17 mouse cellular contexts compared by ENCODE assay signal in genomic region chr7:4447138-4447537, GRCm38 (mm10). TPM values are rescaled to one million over a fixed set of nuclear protein-coding genes. Genes with fewer than 3 reads are reported as not detected.
DNase-seq lines count a peak whose midpoint lies in the region; ATAC-seq and TF ChIP-seq lines count a peak whose summit lies in the region.
"Had no signal": no experiment of that assay in that cellular context is flagged by ENCODE, and none has a peak within 500 bp of the region (broad histone marks: within the 10 kb centered on the region; RNA-seq: fewer than 3 reads in every experiment).

No protein-coding gene starts in this region.

- H3K27ac ChIP-seq in liver, postnatal 0 days (ENCODE audit: low read depth), result no peak overlapping the region
- H3K27ac ChIP-seq: forebrain, embryonic 10.5 days; hindbrain, embryonic 13.5 days; liver, embryonic 15.5 days; midbrain, embryonic 13.5 days; neural tube, embryonic 13.5 days had no signal

- H3K9ac ChIP-seq in liver, postnatal 0 days (replicated peaks), result no peak overlapping the region
- H3K9ac ChIP-seq: heart, embryonic 12.5 days; hindbrain, embryonic 13.5 days; liver, embryonic 15.5 days; midbrain, embryonic 13.5 days; neural tube, embryonic 13.5 days had no signal

- no peak overlapping the region for H3K4me2 ChIP-seq in liver, postnatal 0 days (ENCODE audit: low read depth, low read length)
- H3K4me2 ChIP-seq: heart, embryonic 12.5 days; hindbrain, embryonic 13.5 days; liver, embryonic 15.5 days; midbrain, embryonic 13.5 days; neural tube, embryonic 13.5 days had no signal

- H3K4me3 ChIP-seq in liver, postnatal 0 days (ENCODE audit: low read depth, low read length), result no peak overlapping the region
- H3K4me3 ChIP-seq: forebrain, embryonic 10.5 days; heart, embryonic 12.5 days; hindbrain, embryonic 13.5 days; liver, embryonic 15.5 days; midbrain, embryonic 13.5 days; neural tube, embryonic 13.5 days had no signal

- peak; percentile 46 for TF ChIP-seq CTCF in liver, postnatal 0 days (IDR thresholded peaks at IDR 0.05; ENCODE audit: low read depth)

- H3K27me3 ChIP-seq in liver, postnatal 0 days (ENCODE audit: insufficient read depth, low read length), result no peaks in the 10 kb centered on the region
- H3K27me3 ChIP-seq: heart, embryonic 12.5 days; hindbrain, embryonic 13.5 days; liver, embryonic 15.5 days; midbrain, embryonic 13.5 days; neural tube, embryonic 13.5 days had no signal

- peaks cover 3% of the 10 kb centered on the region; the same call in 1 of the 2 replicates for H3K4me1 ChIP-seq in liver, postnatal 0 days (ENCODE audit: insufficient read depth)

- 8% methylated on average over 1 of the region's 1 CpGs for WGBS in liver, postnatal 0 days (ENCODE audit: insufficient replicate concordance)

- H3K36me3 ChIP-seq in liver, postnatal 0 days (replicated peaks; ENCODE audit: insufficient read depth, low read length), result peaks cover 6% of the 10 kb centered on the region

- DNase-seq in cerebellum, adult 9-11 months, result peak; percentile 46
- DNase-seq in cerebellum, postnatal 25 days, result no peak
- DNase-seq in liver, postnatal 0 days, result no peak
- DNase-seq in liver (no peak), ES-CJ7 (ENCODE audit: low read depth, low spot score) (peak; percentile 53)
- DNase-seq in induced T-regulatory cell, adult 2 months (ENCODE audit: low read depth), result peak; percentile 62
- DNase-seq in left cerebral cortex, adult 9 months (ENCODE audit: low spot score in 2 of 2), result no peak
- no peak for DNase-seq in urinary bladder, postnatal 25 days (ENCODE audit: low spot score)
- DNase-seq: layer of hippocampus, postnatal 36 days; thymus, postnatal 36 days had no signal

- no peak for TF ChIP-seq EP300 in liver, postnatal 0 days (IDR thresholded peaks at IDR 0.05; ENCODE audit: low read depth)

- no peaks in the 10 kb centered on the region for H3K9me3 ChIP-seq in liver, postnatal 0 days (ENCODE audit: low read length)
- H3K9me3 ChIP-seq: forebrain, embryonic 10.5 days; heart, embryonic 12.5 days; hindbrain, embryonic 13.5 days; liver, embryonic 15.5 days; midbrain, embryonic 13.5 days; neural tube, embryonic 13.5 days had no signal

- ATAC-seq in liver, postnatal 0 days, result no peak
- ATAC-seq: midbrain, embryonic 13.5 days had no signal

RNA-seq across cellular contexts. Expression of gene Rdh13, which starts 1.7 kb away (rescaled TPM):
- 7.0 and 7.8 TPM in 2 replicates for polyA plus RNA-seq in liver, postnatal 0 days (2015; fragmentation: Nextera tagmentation; extraction: Ambion mirVana)

RNA-seq across cellular contexts. Expression of gene Eps8l1, which starts 13.3 kb away (rescaled TPM):
- polyA plus RNA-seq in liver, postnatal 0 days (2015; fragmentation: Nextera tagmentation; extraction: Ambion mirVana), result 0.37 and 0.97 TPM in 2 replicates

RNA-seq across cellular contexts. Expression of gene Gp6, which starts 49.6 kb away (rescaled TPM):
- 2.7 and 3.4 TPM in 2 replicates for polyA plus RNA-seq in liver, postnatal 0 days (2015; fragmentation: Nextera tagmentation; extraction: Ambion mirVana)
- polyA plus RNA-seq: kidney, embryonic 16.5 days had no signal

RNA-seq across cellular contexts. Expression of gene Ppp1r12c, which starts 54.3 kb away (rescaled TPM):
- polyA plus RNA-seq in liver, postnatal 0 days (2015; fragmentation: Nextera tagmentation; extraction: Ambion mirVana), result 14.9 and 15.6 TPM in 2 replicates

Comparison
In these comparisons a context has a peak if more than half of its experiments do, and no peak if none do; other contexts are left out.
1. DNase-seq: peak in cerebellum, adult 9-11 months (single experiment), ES-CJ7 (single experiment) and induced T-regulatory cell, adult 2 months (single experiment); none in cerebellum, postnatal 25 days (0 of 2), liver, postnatal 0 days (single experiment), liver (single experiment), left cerebral cortex, adult 9 months (0 of 2) and urinary bladder, postnatal 25 days (single experiment).